Mouse (Mus musculus) frontal cortex, postnatal 25 days (tissue): ENCODE measurements around the gene AC134908.4.
A peak's percentile ranks its signal among the peaks of the same experiment; 100 is the strongest.

Experiments
- DNase-seq, 2 experiments: peaks; one replicate each; pipeline ENCODE4 v3.0.0; 2022; ENCODE audit warnings: low spot score in 2 of 2

The AC134908.4 gene

DNA sequence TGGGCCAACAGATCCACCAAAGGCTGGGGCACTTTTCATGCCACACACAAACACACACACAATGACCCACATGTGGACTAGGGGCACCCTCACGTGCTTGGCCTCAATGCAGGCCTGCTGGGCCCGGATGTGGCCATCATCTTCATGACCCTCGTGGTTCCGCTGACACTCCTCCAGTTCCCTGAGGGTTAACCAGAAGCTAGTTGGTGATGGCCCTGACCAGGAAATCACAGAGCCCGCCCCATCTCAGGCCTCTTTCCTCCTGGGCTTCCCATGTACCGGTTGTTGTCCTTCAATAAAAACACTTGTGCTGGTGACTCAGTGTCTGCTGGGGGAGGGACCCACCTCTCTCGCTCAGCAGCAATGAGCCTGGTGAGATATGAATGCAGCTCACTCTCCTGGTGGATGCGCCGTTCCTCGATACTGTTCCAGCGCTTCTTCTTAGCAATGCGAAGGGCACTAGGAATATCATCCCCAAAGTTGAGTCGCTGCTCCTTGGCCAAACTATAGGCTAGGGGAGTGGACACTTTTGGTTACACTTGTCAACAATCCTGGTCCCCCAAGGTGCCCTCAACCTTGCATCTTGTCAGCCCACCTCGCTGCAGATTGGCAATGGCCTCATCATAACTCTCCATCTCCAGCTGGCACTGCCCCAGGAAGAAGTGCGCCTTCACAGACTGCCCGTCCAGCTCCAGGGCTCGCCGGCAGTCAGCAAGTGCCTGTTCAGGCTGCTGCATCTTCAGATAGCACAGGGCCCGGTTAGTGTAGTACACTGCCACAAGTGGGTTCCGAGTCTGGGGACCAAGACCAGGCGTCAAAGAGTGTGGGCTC is 36.2 kb upstream of the AC134908.4 start:
- DNase-seq, result no peak

DNA sequence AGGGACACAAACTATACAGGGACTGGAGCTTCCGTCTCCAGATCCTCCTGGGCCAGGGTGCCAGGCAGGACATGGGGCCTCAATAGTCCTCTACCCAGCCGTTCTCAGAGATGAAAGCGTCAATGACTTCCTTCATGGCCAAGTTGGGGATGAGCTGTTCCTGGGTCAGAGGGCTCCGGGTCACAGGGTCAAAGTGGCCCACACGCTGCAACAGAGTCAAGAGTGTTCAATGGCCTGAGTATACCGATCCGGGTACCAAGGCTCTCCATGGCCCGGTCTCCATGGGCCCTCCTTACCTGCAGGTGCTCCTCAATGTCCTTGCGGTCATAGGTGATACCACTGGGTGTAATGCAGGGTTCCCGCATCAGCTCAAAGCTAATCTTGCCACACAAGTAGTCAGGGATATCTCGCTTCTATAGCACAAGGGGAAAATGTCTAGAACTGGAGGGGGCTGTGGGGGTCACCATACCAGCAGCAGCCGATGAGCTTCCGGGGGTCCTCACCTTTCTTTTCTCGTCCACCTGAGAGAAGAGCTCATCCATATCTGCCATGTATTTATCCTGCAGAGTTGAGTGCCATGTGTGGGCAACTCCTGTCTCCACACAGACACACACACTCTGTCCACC is 35.5 kb upstream of the AC134908.4 start:
- no peak for DNase-seq

DNA sequence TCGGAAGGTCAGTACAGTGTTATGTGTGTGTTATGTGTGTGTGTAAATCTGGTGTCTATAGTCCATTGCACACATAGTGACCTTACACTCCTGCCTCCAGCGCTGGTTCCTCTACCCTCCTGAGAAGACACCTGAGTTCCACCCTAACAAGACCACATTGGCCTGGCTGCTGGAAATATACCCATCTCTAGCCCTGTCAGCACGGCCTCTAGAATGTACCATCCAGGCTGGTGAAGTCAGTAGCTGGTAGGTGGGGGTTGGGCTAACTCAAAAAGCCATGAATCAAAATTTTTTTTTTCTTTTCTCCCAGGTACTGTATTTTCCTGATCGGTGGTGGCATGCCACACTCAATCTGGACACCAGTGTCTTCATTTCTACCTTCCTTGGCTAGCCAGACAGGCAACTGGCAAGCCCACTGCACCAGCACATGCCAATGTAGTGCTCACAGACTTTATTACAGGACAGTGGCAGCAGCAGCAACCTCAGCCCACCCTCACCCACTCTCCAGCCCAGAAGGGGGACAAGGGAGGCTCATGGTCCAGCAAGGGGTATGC is 34.8 kb upstream of the AC134908.4 start:
- DNase-seq, result no peak

DNA sequence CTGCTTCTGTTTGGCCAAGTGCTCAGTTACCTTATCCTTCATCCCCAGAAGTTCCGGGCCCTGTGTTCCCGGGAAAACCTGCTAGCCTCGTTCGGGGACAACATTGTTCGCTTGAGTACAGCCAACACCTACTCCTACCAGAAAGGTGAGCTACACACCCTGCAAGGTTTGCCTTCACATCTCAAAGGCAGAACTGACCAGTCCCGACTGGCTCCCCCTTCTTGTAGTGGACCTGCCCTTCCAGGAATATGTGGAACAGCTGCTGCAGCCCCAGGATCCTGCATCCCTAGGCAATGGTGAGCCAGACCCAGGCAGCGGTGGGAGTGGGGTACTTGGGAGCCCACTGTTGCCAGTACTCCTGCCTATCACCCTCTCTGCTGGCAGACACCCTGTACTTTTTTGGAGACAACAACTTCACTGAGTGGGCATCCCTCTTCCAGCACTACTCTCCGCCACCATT is 34.1 kb upstream of the AC134908.4 start:
- no peak for DNase-seq

DNA sequence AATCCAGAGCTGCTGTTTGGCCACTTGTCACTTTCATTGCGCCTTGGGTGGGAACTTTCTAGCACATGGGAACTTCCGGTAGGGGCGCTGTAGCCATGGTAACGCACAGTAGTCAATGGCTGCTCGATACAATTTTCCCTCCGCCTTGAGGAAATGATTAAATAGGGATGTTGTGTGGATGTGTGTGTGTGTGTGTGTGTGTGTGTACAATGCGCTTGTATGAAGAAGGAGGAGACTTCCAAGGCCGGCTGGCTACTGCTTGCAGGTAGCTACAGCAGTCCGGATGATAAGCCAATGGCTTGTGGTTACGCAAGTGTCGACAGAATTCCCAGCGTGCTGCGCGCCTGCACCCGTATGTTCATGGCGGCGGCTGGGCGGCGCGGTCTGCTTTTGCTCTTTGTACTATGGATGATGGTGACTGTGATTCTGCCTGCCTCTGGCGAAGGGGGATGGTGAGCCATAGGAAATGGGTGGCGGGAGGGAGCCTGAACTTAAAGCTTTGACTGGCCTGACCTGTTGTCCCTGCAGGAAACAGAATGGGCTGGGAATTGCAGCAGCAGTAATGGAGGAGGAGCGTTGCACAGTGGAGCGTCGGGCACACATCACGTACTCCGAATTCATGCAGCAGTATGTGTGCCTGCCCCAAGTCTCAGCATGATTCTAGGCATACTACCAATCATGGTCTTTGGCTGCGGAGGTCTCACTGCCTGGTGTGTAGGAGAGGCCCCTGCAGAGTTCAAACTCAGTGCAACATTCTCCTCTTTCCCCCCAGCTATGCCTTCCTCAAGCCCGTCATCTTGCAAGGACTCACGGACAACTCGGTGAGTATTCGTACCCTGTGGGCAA is 33.5 kb upstream of the AC134908.4 start, which contains the start of gene Jmjd8:
TSS of gene Jmjd8 (plus strand) at position 156 of the 846 bp plus-strand sequence.
- DNase-seq, result peak; percentile 73 to 75

DNA sequence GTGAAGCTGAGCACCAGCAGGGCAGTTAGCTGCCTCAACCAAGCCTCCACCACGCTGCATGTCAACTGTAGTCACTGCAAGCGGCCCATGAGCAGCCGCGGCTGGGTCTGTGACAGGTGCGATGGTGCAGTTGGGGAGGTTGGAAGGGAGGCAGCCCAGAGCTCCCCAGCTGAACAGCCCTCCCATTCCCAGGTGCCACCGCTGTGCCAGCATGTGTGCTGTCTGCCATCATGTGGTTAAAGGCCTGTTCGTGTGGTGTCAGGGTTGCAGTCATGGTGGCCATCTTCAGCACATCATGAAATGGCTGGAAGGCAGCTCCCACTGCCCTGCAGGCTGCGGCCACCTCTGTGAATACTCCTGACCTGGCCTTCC is 32.8 kb upstream of the AC134908.4 start:
- no peak for DNase-seq

DNA sequence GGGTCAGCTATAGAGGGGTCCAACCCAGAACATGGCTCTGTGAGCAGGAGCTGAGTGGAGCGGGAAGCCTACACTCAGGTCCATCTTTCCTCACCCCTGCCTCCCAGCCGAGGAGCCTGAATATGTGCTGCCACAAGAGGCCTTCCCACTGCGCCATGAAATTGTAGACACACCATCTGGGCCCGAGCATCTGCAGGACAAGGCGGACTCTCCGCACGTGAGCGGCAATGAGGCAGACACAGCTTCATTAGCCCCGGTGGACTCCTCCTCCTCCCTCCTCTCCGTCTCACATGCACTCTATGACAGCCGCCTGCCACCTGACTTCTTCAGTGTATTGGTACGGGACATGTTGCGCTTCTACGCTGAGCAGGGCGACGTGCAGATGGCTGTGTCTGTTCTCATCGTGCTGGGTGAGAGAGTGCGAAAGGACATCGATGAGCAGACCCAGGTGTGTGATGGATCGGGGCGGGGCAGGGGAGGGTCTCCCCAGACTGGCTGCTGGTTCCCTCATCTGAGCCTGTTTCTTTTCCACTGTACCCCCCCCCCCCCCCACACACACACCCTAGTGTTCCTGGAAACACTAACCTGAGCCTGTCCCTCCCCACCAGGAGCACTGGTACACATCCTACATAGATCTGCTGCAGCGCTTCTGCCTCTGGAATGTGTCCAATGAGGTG is 32.2 kb upstream of the AC134908.4 start:
- no peak for DNase-seq

DNA sequence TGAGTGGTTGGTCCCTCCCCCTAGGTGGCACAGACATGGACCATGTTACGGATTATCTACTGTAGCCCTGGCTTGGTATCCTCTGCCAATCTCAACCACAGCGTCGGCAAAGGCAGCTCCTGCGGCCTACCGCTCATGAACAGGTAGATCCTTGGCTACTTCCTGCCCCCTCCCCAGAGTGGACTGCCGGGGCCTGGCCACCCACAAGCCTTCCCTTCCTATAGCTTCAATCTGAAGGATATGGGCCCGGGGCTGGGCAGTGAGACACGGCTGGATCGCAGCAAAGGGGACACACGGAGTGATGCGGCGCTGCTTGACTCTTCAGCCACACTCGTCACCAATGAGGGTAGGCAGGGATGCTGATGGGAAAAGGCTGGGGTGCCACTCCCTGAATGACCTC is 31.6 kb upstream of the AC134908.4 start:
- no peak for DNase-seq

DNA sequence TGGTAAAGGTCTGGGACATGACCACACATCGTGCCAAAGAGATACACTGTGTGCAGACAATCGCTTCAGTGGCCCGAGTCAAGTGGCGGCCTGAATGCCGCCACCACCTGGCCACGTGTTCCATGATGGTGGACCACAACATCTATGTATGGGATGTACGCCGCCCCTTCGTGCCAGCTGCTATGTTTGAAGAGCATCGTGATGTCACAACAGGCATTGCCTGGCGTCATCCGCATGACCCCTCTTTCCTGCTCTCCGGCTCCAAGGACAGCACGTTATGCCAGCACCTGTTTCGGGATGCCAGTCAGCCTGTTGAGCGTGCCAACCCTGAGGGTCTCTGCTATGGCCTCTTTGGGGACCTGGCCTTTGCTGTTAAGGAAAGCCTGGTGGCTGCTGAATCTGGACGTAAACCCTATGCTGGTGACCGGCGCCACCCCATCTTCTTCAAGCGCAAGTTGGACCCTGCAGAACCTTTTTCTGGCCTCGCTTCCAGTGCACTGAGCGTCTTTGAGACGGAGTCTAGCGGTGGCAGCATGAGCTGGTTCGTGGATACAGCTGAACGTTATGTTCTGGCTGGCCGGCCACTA is 30.6 kb upstream of the AC134908.4 start:
- no peak for DNase-seq

DNA sequence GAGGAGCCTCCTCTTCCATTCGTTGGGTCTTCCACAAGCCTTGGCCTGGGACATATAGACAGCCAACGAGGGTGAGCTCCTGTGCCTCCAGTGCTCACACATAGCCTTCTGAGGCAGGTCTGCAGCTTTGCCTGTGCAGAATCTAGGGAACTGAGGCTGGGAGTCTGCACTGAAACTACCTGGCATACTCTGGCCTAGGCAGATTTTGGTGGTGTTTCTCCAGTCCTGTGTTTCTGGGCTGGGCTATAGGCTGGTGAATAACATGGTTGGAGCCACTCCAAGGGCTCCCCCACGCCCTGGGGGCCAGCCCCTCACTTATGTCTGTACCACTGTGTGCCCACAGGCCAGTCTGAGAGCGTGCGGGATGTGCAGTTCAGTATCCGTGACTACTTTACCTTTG is 29.9 kb upstream of the AC134908.4 start:
- DNase-seq, result no peak

DNA sequence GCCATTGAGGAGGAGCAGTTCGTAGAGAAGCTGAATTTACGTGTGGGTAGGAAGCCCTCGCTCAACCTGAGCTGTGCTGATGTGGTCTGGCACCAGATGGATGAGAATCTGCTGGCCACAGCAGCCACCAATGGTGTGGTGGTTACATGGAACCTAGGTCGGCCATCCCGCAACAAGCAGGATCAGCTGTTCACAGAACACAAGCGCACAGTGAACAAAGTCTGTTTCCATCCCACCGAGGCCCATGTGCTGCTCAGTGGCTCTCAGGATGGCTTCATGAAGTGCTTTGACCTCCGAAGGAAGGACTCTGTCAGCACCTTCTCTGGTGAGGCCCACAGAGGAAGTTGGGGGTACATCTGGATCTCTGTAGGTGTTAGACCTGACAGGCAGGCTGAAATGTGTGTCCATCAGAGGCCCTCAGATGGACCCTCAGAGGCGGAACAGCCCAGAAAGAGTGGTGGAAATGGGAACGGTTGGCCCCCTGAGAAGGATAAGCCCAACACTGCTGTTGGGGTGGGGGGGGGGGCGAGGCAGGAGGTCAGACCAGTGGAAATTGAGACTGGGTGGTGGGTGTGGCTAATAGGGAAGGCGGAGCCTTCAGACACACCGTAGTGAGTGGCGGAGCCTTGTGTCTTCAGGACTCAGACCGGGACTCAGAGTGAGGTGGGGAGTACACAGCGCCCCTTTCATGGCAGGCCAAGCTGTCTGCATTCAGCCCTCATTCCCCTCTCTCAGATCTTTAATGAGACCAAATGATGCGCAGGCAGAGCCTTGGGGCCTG is 29.1 kb upstream of the AC134908.4 start:
- no peak for DNase-seq

DNA sequence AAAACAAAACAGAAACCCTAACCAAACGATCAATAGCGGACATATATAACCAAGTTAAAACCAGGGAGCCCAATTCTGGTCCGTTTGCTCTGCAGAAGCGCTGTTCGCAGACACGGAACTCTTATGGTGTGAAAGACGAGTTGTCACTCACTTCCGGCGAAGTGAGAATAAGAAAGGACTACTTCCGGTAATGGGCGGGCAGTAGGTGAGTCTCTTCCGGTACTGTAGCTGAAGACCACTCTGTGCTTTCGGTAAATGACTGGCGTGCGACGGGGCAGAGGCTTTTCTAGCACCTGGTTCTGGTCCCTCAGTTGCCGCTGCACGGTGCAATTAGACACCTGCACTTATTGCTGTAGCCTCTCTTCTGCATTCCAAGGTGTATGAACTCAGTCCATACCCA is 28.0 kb upstream of the AC134908.4 start, which contains the start of gene Wdr24:
TSS of gene Wdr24 (plus strand) at position 176 of the 400 bp plus-strand sequence.
- DNase-seq, result peak in 1 of 2 experiments; percentile 68

DNA sequence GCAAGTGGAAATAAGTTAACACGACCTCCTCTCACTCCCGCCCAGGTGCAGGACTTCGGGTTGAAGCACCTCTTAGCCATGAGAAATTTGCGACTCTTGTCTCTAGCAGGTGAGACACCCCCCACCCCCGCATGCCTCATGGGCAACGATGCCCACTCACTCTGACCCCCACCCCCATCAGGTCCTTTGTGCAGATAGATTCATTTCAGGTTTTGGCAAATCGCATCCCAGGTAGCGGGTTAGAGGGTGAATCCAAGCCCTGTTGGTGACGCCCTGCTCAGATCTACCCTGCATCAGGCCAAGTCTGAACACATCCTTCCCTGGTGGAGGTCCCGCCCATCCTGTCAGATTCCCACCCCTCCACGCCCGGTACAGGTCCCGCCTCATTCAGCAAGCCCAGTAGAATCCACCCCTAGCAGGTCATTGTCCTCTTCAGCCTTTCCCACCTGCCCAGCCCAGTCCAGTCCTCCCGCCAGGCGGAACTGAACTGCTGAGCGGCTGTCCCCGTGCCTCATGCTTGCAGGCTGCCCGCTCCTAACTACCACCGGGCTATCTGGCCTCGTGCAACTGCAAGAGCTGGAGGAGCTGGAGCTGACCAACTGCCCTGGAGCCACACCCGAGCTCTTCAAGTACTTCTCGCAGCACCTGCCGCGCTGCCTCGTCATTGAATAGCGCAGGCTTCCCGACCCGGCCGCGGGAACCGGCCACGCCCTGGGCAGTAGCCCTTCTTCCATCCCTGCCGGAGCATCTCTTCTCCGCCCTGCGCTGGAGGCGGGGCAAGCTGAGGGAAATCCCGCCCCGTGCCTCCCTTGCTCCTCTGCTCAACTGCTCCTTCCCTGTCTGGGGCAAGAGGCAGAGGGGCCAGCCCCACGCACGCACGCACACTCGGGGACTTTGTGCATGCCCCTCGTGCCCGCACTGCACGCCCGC is 23.7 kb upstream of the AC134908.4 start:
- no peak for DNase-seq

DNA sequence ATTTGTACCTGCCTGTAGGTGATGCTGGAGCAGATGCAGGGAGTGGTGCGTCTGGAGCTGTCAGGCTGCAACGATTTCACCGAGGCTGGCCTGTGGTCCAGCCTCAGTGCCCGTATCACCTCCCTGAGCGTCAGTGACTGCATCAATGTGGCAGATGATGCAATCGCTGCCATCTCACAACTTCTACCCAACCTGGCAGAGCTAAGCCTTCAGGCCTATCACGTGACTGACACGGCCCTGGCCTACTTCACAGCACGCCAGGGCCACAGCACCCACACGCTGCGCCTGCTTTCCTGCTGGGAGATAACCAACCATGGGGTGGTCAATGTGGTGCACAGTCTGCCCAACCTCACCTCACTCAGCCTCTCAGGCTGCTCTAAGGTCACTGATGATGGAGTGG is 22.2 kb upstream of the AC134908.4 start:
- DNase-seq, result no peak

DNA sequence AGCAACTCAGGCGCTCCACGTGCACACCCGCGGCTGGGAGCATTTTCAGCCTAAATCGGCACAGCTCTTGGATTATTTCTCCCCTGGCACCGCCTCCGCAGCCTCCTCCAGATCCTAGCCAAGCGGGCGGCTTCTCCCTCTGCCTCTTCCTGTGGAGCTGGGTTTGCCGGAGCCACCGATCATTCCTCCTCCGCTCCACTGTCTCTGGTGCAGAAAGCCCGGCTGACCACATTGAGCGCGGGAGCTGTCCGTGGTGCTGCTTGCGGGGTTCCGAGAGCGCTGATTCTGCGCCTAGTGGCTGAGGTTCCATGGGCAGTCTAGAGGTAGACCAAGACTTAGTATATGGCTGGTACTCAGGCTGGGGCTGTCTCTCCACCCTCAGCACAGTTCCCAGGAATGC is 18.0 kb upstream of the AC134908.4 start:
- peak; percentile 65 to 74 for DNase-seq

DNA sequence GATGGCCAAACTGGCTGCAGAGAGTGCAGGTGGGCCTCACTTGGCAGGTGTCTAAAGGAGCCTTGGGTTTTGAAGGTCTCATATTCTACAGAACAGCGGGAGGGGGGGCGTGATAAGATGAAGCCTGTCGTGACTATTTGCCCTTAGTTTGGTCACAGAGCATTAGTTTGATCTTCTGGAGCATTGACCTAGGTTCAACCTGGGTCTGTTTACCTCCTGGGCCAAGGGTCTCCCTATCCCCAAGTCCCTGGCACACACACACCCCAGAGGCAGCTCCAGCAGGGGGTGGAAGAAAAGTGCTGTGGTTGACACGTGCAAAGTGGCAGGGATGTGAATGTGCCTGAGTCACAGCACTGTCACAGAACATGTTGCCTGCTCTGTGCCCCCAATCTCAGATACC is 15.4 kb upstream of the AC134908.4 start:
- DNase-seq, result no peak

DNA sequence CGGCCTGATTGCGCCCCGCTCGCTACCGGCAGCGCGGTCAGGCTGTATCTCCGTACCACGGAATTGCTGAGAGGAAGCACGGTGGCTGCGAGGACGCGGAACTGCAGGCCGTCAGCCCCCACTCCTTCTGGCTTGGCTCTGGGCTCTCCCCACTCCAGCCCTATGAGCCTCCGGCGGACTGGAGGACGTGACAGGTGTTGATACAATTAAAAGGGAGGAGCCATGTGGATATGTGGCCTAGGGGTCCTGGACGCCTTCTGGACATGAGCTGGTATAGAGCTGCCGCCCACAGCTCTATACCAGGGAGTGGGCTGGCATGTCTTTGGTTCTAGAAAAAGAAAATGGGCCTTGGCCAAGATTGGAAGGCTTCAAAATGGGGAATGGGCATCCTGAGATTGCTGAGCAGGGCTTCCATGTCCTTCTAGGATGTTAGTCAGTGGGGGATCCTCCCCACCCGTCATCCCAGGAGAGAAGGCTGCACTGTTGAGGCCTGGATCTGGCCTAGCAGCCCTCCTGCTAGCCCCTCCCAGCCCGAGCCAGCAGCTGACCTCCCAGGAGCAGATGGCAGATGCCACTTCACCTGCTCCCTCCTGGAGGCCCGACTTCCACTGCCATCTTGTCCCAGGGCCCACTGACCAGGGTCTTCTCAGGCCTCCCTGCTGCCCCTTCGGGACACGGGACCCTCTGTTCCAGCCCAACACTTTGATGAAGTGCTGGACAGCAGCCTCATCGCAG is 14.3 kb upstream of the AC134908.4 start:
- DNase-seq, result no peak
